Mouse (Mus musculus) testis, adult 10 weeks (tissue): ENCODE measurements around the gene Fbxo48. TPM values are rescaled to one million over a fixed set of nuclear protein-coding genes. Genes with fewer than 3 reads are reported as not detected.

Experiments
- polyA plus RNA-seq: library from polyadenylated mRNA; stranded (reverse); fragments of 350-450 nt; fragmentation: Illumina TruSeq; extraction: RNeasy Lipid Tissue Mini Kit (QIAGEN cat#74804); gene quantifications from one replicate; pipeline ENCODE4 v1.2.3, GENCODE M21; 2014; ENCODE audit warnings: low read depth, low replicate concordance

Gene Fbxo48
- 5.2 TPM for polyA plus RNA-seq

DNA sequence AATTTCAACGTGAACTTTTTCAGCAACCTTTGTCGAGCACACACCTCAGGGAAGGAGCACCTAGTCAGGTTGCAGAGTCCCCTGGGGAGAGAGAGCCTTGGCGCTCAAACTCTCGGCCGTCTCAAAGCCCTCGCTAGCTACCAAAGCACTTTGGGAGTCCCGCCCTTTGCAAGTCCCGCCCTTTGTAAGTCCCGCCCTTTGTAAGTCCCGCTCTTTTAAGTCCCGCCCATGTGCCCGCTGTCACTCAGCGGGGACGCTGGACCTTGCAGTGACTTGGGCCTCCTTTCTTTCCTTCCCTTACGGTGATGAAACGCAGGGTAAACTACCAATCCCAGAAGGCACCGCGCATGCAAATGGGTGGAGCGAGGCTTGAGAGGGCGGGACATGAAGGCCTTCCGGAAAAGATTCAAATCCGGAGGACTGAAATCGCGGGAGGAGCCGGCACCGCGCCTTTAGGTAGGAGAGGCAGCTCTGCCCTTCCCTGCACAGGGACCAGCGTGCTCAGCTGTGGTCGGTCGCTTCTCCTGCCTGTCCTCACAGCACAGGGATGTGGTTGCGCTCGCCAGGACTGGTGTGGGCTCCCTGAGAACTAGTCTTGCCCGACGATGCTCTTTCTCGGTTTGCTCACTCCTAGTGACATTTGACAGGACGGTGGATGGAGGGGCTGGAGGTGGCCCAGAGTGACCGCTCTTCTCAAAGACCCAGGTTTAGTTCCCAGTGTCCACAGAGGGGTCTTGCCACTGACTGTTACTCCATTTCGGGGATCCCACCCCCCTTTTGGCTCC lies at the start of gene Fbxo48:
TSS of gene Fbxo48 (plus strand) at position 400 of the 785 bp plus-strand sequence.

Other genes starting within 250 kb of the Fbxo48 start
- gene Egfr, start 199.2 kb upstream of the Fbxo48 start, polyA plus RNA-seq: 1.9 TPM
- 0.81 TPM for gene Cnrip1, start 100.2 kb downstream of the Fbxo48 start, polyA plus RNA-seq
- 1.2 TPM for gene Plek, start 101.0 kb downstream of the Fbxo48 start, polyA plus RNA-seq
- gene Ppp3r1, start 207.9 kb downstream of the Fbxo48 start, polyA plus RNA-seq: 68.7 TPM
- gene Wdr92, start 230.7 kb downstream of the Fbxo48 start, polyA plus RNA-seq: 19.5 TPM